Mouse (Mus musculus) cerebellum, postnatal 4 days (tissue): ENCODE measurements around the gene Ubxn10.

ENCODE experiments used
- DNase-seq, 2 experiments: peaks; one replicate each; pipeline ENCODE4 v3.0.0; 2022; ENCODE audit warnings: low spot score in 2 of 2, mixed read lengths in 1 of 2

The Ubxn10 gene

GRCm38 (mm10) chr4:138737031-138737430, at the start of gene Ubxn10:
TSS of gene Ubxn10 (minus strand) at chr4:138737167.
- DNase-seq, result no peak

GRCm38 (mm10) chr4:138786141-138786540, 49.2 kb upstream of the Ubxn10 start:
- no peak for DNase-seq

- DNase-seq, result no peak
Measured at GRCm38 (mm10) chr4:138785721-138786120, 48.8 kb upstream of the Ubxn10 start.

- no peak for DNase-seq
Measured at GRCm38 (mm10) chr4:138782098-138782497, 45.1 kb upstream of the Ubxn10 start.

GRCm38 (mm10) chr4:138780300-138780699, 43.3 kb upstream of the Ubxn10 start:
- no peak for DNase-seq

GRCm38 (mm10) chr4:138777417-138778407, 40.7 kb upstream of the Ubxn10 start:
- DNase-seq, result no peak

GRCm38 (mm10) chr4:138775435-138775834, 38.5 kb upstream of the Ubxn10 start, which contains the start of gene Pla2g2d:
TSS of gene Pla2g2d (plus strand) at chr4:138775735.
- no peak for DNase-seq

GRCm38 (mm10) chr4:138772386-138772785, 35.4 kb upstream of the Ubxn10 start:
- no peak for DNase-seq

GRCm38 (mm10) chr4:138771970-138772369, 35.0 kb upstream of the Ubxn10 start:
- no peak for DNase-seq

GRCm38 (mm10) chr4:138762266-138762665, 25.3 kb upstream of the Ubxn10 start:
- DNase-seq, result no peak

GRCm38 (mm10) chr4:138757416-138757815, 20.4 kb upstream of the Ubxn10 start, which contains the start of gene Pla2g2f:
TSS of gene Pla2g2f (minus strand) at chr4:138757626.
- no peak for DNase-seq

GRCm38 (mm10) chr4:138755983-138756382, 19.0 kb upstream of the Ubxn10 start:
- no peak for DNase-seq

- DNase-seq, result no peak
Measured at GRCm38 (mm10) chr4:138755439-138755838, 18.5 kb upstream of the Ubxn10 start.

GRCm38 (mm10) chr4:138754432-138754831, 17.5 kb upstream of the Ubxn10 start:
- no peak for DNase-seq

- DNase-seq, result no peak
Measured at GRCm38 (mm10) chr4:138753608-138754007, 16.6 kb upstream of the Ubxn10 start.

- DNase-seq, result no peak
Measured at GRCm38 (mm10) chr4:138752603-138753002, 15.6 kb upstream of the Ubxn10 start.

- peak; percentile 35 to 52 for DNase-seq
Measured at GRCm38 (mm10) chr4:138748369-138749072, 11.6 kb upstream of the Ubxn10 start.

GRCm38 (mm10) chr4:138747851-138748250, 10.9 kb upstream of the Ubxn10 start:
- no peak for DNase-seq

- DNase-seq, result no peak
Measured at GRCm38 (mm10) chr4:138746866-138747265, 9.9 kb upstream of the Ubxn10 start.

GRCm38 (mm10) chr4:138745884-138746283, 8.9 kb upstream of the Ubxn10 start:
- no peak for DNase-seq

- DNase-seq, result no peak
Measured at GRCm38 (mm10) chr4:138739136-138739851, 2.3 kb upstream of the Ubxn10 start.

- DNase-seq, result no peak
Measured at GRCm38 (mm10) chr4:138734863-138735262, 2.1 kb downstream of the Ubxn10 start.
